Mouse (Mus musculus) lung, postnatal 0 days (tissue): ENCODE measurements around the gene Gpr132.

Source experiments
- CTCF ChIP-seq: IDR thresholded peaks from 2 replicates; pipeline ENCODE4 v1.5.1; 2016; ENCODE audit warnings: antibody characterized with exemption, mild to moderate bottlenecking
- EP300 ChIP-seq: IDR thresholded peaks from 2 replicates; pipeline ENCODE4 v1.6.1; 2016; ENCODE audit warnings: antibody characterized with exemption, mild to moderate bottlenecking, control low read depth

GRCm38 (mm10) chr12:112822676-112823075 lies 45.4 kb downstream of the Gpr132 start:
- no peak for TF ChIP-seq CTCF
- TF ChIP-seq EP300: no peak
